Mouse (Mus musculus) erythroblast, adult 5-6 weeks (primary cell): Measurements from ENCODE around the gene Sdk1. TPM values are rescaled to one million over a fixed set of nuclear protein-coding genes. Genes with fewer than 3 reads are reported as not detected.

Experiments used
- ATAC-seq: replicated peaks from 2 replicates; pipeline ENCODE4 v1.8.0; 2016; ENCODE audit warnings: moderate number of reproducible peaks, mild to moderate bottlenecking, moderate TSS enrichment, inconsistent platforms; ENCODE audit not compliant: poor library complexity, low FRiP score, severe bottlenecking
- total RNA-seq, 2 experiments: library from RNA; stranded (forward) in 1 of 2; stranded (reverse) in 1 of 2; fragments of 150-400 nt in 1 of 2; fragments of 200-764, 138-1000 nt in 1 of 2; gene quantifications; 2 replicates each; pipeline versions ENCODE4 v1.2.3 to v1.2.4; 2015 to 2017; ENCODE audit warnings: low replicate concordance in 2 of 2

Sdk1 gene
- total RNA-seq, 2 experiments from 2014 or later, result not detected

- no peak for ATAC-seq
Measured at GRCm38 (mm10) chr5:142163483-142163882, 922.2 kb downstream of the Sdk1 start.

- no peak for ATAC-seq
Measured at GRCm38 (mm10) chr5:142173636-142174035, 932.3 kb downstream of the Sdk1 start.

DNA sequence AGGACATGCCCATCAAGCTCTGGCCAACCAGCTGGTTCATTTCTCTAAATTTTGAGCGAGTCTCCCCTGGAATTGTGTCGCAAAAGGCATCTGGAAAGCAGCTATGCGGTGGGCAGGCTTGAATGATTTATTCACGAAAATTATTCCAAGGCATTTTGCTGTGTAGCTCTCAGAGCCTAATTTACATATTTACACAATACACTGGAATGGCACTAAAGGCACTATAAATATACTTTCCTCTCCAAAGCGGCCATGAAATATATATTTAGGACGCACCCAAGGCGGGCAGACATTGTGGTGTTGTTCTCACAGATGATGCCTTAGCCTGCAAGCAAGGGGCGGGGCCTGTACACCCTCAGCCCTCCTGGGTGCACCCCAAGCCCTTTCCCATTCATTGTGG is 936.9 kb downstream of the Sdk1 start:
- ATAC-seq, result no peak

DNA sequence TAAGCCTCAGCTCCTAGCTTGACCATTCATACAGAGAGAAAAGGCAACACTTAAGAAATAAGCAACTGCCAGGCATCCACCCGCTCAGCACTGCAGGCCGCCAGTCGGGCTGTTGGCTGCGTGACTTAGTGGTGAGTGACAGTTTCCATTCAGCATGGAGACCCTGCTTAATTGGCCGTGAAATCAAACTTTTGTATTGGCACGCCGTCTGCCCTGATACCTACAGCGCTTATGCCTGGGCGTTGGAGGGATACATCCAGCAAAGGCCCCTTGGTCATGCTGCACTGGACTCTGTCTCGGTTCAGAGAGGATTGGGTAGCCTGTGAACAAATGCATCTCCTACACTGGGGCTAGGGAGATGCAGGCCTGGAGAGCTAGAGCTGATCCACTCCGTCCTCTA is 938.0 kb downstream of the Sdk1 start:
- ATAC-seq, result no peak

- ATAC-seq, result no peak
Measured at GRCm38 (mm10) chr5:142181862-142182261, 940.6 kb downstream of the Sdk1 start.

DNA sequence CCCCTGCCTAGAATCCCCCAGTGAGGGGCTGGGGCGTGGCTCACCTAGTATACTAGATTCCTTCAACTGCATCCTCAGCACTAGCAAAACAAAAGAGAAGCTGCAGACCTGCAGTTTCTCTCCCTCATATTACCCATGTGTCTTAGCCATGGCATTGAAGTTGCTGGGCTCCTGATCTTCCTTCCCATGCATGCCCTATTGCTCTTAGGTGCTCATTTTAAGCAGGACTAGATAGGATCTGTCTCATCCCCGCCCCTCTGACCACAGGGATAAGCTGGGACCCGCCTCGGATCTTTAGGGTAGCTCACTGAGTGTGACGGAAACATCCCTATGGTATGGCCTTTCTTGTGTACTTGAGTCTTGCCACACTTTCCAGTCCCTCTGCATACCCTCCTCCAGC is 947.5 kb downstream of the Sdk1 start:
- no peak for ATAC-seq

DNA sequence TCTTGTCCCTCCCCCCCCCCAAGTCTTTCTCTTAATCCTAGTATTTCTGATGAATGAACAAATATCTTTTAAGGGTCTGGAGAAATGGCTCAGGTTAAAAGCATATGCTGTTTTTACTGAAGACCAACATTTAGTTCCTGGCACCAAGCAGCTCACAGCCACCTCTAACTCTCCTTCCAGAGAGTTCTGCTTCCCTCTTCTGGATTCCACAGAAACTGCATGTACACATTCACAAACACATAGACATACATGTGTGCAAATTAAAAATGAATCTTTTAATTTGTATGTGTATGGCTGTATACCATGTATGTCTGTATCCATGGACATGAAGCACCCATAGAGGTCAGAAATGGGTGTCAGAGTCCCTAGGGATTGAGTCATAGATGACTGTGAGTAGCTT is 968.6 kb downstream of the Sdk1 start:
- no peak for ATAC-seq

- no peak for ATAC-seq
Measured at GRCm38 (mm10) chr5:142212252-142212651, 971.0 kb downstream of the Sdk1 start.

- ATAC-seq, result no peak
Measured at GRCm38 (mm10) chr5:142215981-142216380, 974.7 kb downstream of the Sdk1 start.

GRCm38 (mm10) chr5:142220851-142221503 is 979.7 kb downstream of the Sdk1 start:
- ATAC-seq, result no peak

DNA sequence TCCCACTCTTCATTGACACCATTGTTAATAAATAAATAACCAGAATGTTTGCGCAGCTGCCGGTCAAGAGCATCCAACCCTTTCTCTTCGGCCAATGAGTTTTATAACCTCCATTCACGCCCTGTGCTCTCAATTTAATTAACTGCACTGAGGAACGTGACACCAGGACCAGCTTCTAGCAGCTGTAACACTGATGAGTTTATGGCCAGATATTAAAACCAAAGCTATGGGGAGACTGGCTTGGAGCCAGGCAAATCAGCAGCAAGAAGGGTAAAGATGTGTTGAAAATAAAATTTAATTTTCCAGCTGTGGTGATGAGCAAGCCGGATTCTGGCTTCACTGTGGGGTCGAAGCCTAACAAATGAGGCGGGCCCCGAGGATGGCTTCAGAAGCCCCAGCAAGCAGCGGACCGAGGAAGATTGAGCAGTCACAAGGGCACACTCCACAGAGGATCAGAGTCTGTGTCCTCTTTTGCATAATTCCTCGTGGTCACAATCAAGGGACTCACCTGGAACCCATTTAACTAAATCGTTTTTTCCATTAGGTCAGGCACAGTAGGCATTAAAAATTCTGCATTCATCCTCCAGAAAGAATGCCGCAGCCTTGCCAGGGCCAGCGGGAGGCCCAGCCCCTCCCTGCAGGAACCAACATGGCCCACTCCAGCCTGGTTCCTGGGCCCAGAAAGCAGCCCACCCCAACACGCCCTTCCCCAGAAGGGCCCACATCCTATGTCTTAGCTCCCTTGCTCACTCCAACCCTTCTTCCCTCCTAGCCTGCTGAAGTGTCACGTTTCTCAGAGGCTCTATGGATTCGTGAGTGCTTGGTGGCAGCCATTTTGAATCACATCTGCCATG is 987.9 kb downstream of the Sdk1 start:
- no peak for ATAC-seq

DNA sequence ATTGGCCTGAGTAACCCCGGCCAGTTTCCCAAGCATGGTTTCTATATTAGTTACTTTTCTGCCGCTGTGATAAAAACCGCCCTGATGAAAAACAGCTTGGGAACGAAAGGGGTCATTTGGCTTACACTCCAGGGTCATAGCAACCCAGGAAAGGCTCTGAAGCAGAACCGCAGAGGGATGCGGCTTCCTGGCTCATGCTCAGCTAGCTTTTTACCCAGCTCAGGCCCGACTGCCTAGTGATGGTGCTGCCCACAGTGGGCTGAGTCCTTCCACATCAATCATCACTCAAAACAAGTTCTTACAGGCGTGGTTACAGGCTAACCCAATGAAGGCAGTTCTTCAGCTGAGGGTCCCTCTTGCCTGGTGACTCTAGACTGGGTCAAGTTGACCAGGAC is 988.5 kb downstream of the Sdk1 start:
- ATAC-seq, result no peak

DNA sequence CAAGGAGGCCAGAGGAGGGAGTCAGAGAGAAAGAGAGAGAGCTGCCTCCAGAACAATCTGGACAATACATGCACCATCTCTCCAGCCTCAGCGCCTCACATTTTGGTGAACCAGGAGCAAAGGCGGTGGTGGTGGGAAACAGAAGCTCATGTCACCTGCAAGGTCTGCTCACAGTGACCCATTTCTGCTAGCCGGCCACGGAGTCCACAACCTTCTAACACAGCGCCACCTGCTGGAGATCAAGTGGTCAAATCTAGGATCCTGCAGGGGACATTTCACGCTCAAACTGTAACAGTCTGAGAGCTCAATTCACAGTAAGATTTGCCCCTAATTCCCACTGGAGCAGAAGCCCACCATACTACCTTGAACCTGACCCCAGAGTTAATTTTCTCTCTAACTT is 999.0 kb downstream of the Sdk1 start:
- no peak for ATAC-seq

DNA sequence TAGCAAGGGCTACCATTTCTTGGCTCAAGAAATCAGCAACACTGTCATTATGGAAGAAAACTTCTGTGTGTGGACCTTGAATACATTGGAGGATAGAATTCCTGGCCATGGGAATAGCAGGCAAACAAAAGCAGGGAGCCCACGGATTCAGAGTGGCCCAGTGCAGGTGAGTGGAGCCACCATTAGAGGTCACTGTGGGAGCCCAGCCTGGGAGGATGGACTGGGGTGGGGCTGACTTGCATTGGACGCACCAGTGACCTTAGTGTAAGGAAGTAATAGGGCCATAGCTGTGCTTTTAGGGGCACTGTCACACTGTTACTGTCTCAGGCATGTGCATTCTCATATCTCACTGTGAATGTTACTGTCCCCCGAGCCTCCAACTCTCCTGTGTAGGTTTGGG is 1001.3 kb downstream of the Sdk1 start:
- no peak for ATAC-seq

GRCm38 (mm10) chr5:142243069-142243468 is 1001.8 kb downstream of the Sdk1 start:
- no peak for ATAC-seq

- ATAC-seq, result no peak
Measured at GRCm38 (mm10) chr5:142256231-142256630, 1014.9 kb downstream of the Sdk1 start.

- ATAC-seq, result no peak
Measured at GRCm38 (mm10) chr5:142258716-142259115, 1017.4 kb downstream of the Sdk1 start.

- ATAC-seq, result no peak
Measured at GRCm38 (mm10) chr5:142262060-142262459, 1020.8 kb downstream of the Sdk1 start.
